Mouse (Mus musculus) embryonic facial prominence, embryonic 10.5 days (tissue): ENCODE measurements around the gene Ccdc61. TPM values are rescaled to one million over a fixed set of nuclear protein-coding genes. Genes with fewer than 3 reads are reported as not detected.

ENCODE experiments used
- DNase-seq: peaks from one replicate; pipeline ENCODE4 v3.0.0-alpha.2; 2017; ENCODE audit warnings: low spot score
- H3K27ac ChIP-seq: fragments of 300-500 bp; sonication (generic); replicated peaks from 2 replicates; pipeline ENCODE4 v1.5.1; 2016; ENCODE audit warnings: mild to moderate bottlenecking
- H3K27me3 ChIP-seq: fragments of 300-500 bp; sonication (generic); replicated peaks from 2 replicates; pipeline ENCODE4 v1.6.1; 2016; ENCODE audit warnings: low read depth, mild to moderate bottlenecking; ENCODE audit not compliant: poor library complexity, severe bottlenecking
- H3K36me3 ChIP-seq: fragments of 300-500 bp; sonication (generic); replicated peaks from 2 replicates; pipeline ENCODE4 v1.6.1; 2016; ENCODE audit warnings: mild to moderate bottlenecking, moderate library complexity
- H3K4me1 ChIP-seq: fragments of 300-500 bp; sonication (generic); 2 replicates; pipeline ENCODE4 v1.6.1; 2016
- H3K4me3 ChIP-seq: fragments of 300-500 bp; sonication (generic); 2 replicates; pipeline ENCODE4 v1.5.1; 2016; ENCODE audit warnings: mild to moderate bottlenecking, moderate library complexity
- H3K9me3 ChIP-seq: fragments of 300-500 bp; sonication (generic); 2 replicates; pipeline ENCODE4 v1.6.1; 2016; ENCODE audit warnings: mild to moderate bottlenecking
- WGBS: fragments of 180-500 bp; shearing (Covaris S2); methylation state at CpG from one replicate; pipeline ENCODE4 v1.1.7; 2016; 5-methylcytosine and 5-hydroxymethylcytosine counted together
- polyA plus RNA-seq: library from polyadenylated mRNA; unstranded; fragments of >200 nt; fragmentation: Nextera tagmentation; extraction: Ambion mirVana; gene quantifications from 2 replicates; pipeline ENCODE4 v1.2.1, GENCODE M21; 2016

The Ccdc61 gene
- polyA plus RNA-seq, 1 experiment from 2014 or later: 34.8 TPM

- 74% methylated on average over 3 of the region's 3 CpGs for WGBS
- H3K27me3 ChIP-seq: no peaks in the 10 kb centered on the region
- no peak for DNase-seq
- no peak overlapping the region for H3K4me3 ChIP-seq
- no peaks in the 10 kb centered on the region for H3K9me3 ChIP-seq
- peaks cover 72% of the 10 kb centered on the region for H3K36me3 ChIP-seq
- H3K27ac ChIP-seq: no peak overlapping the region
- no peaks in the 10 kb centered on the region for H3K4me1 ChIP-seq
Observed at GRCm38 (mm10) chr7:18902486-18902885, 7.7 kb downstream of the Ccdc61 start.

DNA sequence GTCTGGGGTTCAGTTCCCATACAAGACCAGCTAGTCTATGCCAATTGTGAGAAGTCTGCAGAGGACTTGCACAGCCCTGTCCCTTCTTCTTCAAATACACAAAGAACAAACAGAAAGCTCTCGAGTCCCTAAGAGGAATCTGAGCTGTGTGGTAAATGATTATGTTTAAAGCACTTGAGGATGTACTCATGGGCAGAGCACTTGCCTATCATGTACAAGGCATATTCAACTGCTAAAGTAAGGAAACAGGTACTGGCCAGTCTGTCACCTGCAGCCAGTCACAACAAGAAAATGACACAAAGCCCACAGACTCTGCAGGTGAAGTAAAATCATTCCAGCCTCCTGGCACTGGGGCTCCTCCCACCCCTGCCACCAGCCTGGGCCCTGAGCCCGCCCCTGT, 9.7 kb downstream of the Ccdc61 start:
- DNase-seq: no peak
- H3K4me1 ChIP-seq: no peaks in the 10 kb centered on the region; the same call in 1 of the 2 replicates
- no peak overlapping the region for H3K27ac ChIP-seq
- H3K4me3 ChIP-seq: no peak overlapping the region
- H3K9me3 ChIP-seq: no peaks in the 10 kb centered on the region
- 79% methylated on average over 2 of the region's 2 CpGs for WGBS
- H3K36me3 ChIP-seq: peaks cover 65% of the 10 kb centered on the region
- H3K27me3 ChIP-seq: 0 out of 2 replicates have a peak, but pooled peaks cover 2% of the 10 kb centered on the region

DNA sequence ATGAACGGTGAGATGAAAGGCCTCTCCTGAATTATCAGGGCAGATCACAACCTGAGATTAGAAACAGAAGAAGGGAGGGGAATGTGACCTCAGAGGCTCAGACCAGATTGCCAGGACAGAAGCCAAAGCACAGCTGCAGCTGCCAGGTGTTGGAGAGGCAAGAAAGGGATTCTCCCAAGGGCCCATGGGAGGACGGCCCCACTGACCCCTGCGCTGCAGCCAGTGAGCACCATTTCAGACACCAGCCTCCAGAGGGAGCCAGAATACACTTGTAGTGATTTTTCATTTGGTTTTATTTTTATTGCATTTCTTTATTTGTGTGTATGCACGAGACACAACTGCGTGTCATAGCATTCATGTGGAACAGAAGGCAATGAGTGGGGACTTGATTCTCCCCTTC, 13.7 kb downstream of the Ccdc61 start:
- H3K27ac ChIP-seq: no peak overlapping the region
- H3K36me3 ChIP-seq: peaks cover 41% of the 10 kb centered on the region
- H3K4me3 ChIP-seq: no peak overlapping the region
- 45% methylated on average over 5 of the region's 5 CpGs for WGBS
- peak; percentile 56 for DNase-seq
- no peaks in the 10 kb centered on the region for H3K9me3 ChIP-seq
- H3K4me1 ChIP-seq: peaks cover 25% of the 10 kb centered on the region
- peaks cover 34% of the 10 kb centered on the region for H3K27me3 ChIP-seq

DNA sequence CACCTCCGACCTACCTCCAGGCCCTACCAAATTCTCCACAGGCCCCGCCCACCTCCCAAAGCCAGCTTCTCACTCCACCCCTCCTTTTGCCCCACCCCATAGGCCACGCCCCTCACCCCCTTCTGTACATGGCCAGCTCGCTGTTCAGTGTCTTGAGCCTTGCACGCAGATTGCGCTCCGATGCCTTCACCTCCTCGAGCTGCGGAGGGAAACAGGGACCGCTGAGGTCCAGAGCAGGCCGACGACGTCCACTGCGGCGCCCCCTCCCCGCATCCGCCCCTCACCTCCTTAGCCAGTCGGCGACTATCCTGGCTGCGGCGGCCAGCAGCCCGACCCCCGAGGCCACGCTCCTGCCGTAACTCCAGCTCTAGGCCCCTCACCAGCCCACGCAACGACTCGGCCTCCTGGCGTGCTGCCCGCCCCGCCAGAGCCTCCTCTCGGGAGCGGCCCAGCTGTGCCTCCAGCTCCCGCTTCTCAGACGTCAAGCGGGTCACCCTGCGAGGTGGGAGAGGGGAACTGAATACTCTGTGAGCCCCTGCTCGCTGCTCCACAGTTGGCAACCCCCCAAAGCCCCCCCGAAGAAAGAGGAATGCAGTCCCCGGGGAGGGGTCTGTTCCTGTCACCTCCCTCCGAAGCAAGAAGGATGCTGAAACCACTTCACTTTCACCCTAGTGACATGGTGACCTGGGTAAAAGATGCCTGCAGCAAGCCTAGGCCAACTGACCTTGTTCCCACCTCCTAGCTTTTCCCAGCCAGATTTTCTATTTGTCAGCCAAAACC, 16.4 kb downstream of the Ccdc61 start:
- WGBS: 1% methylated on average over 41 of the region's 41 CpGs

DNA sequence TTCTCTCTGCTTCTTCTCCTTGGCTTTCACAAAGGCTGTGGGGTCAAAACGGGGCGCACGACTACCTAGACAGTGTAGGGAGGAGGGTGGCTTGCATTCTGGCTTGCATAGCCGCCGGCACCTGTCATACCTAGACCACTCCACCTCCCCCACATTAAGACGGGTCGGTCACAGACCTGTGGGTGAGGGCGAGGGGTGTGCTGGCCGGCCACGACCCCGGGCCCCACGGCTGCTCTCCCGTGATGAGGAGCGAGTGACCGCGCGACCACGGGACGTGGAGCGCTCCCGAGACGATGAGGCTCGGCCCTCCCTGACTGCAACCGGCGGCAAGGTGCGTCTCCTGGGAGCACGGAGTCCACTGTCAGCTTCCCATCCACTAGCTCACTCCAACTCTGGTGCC, 17.2 kb downstream of the Ccdc61 start:
- 32% methylated on average over 27 of the region's 27 CpGs for WGBS
- Histone ChIP-seq H3K27me3 (peaks cover 34% of the 10 kb centered on the region), H3K27ac (no peak overlapping the region), H3K4me1 (peaks cover 25% of the 10 kb centered on the region), H3K36me3 (peaks cover 6% of the 10 kb centered on the region), H3K4me3 (peak overlapping the region; percentile 59), H3K9me3 (no peaks in the 10 kb centered on the region)
- peak; percentile 22 for DNase-seq

More for the DNA sequence above, 16.4 kb downstream of the Ccdc61 start:
- Histone ChIP-seq H3K9me3 (no peaks in the 10 kb centered on the region), H3K4me3 (peak overlapping the region; percentile 59), H3K36me3 (peaks cover 14% of the 10 kb centered on the region), H3K27me3 (peaks cover 34% of the 10 kb centered on the region), H3K4me1 (peaks cover 25% of the 10 kb centered on the region), H3K27ac (0 out of 2 replicates have a peak overlapping the region, but pooled peaks have one; percentile 19)
- peak; percentile 80 for DNase-seq

GRCm38 (mm10) chr7:18891872-18892599, 18.2 kb downstream of the Ccdc61 start:
- H3K27me3 ChIP-seq: peaks cover 34% of the 10 kb centered on the region
- H3K4me1 ChIP-seq: peaks cover 25% of the 10 kb centered on the region
- H3K9me3 ChIP-seq: no peaks in the 10 kb centered on the region
- H3K36me3 ChIP-seq: no peaks in the 10 kb centered on the region; the same call in 1 of the 2 replicates
- peak overlapping the region; percentile 59 for H3K4me3 ChIP-seq
- WGBS: 22% methylated on average over 33 of the region's 33 CpGs
- H3K27ac ChIP-seq: peak overlapping the region; percentile 73
- peak; percentile 92 for DNase-seq

GRCm38 (mm10) chr7:18890848-18891247, 19.4 kb downstream of the Ccdc61 start:
- Histone ChIP-seq H3K27ac (no peak overlapping the region), H3K27me3 (peaks cover 34% of the 10 kb centered on the region), H3K36me3 (no peaks in the 10 kb centered on the region; the same call in 1 of the 2 replicates), H3K9me3 (no peaks in the 10 kb centered on the region), H3K4me1 (peaks cover 25% of the 10 kb centered on the region), H3K4me3 (no peak overlapping the region)
- no peak for DNase-seq
- 91% methylated on average over 8 of the region's 8 CpGs for WGBS

DNA sequence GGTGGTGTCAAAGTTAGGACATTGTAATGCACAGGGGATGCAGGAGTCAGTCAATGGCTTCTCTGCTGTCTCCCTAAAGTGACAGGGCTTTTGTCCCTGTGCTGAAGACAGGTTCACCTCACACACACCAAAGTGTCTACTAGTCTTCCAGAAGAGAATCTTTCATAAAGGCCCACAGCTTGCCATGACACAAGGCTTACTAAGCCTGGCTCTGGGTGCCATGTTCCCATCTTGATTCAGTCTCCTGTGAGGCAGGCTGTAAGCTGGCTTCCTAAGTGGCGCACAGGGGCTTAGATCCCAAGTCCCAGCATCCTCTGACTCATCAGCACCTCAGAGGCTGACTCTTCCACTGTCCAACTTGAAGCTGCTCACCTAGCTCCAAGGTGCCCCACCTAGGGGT, 23.3 kb downstream of the Ccdc61 start:
- H3K9me3 ChIP-seq: no peaks in the 10 kb centered on the region
- no peaks in the 10 kb centered on the region; the same call in 1 of the 2 replicates for H3K36me3 ChIP-seq
- H3K27ac ChIP-seq: no peak overlapping the region
- WGBS: 88% methylated on average over 1 of the region's 1 CpGs
- peaks cover 2% of the 10 kb centered on the region; the same call in 1 of the 2 replicates for H3K4me1 ChIP-seq
- H3K4me3 ChIP-seq: no peak overlapping the region
- no peaks in the 10 kb centered on the region for H3K27me3 ChIP-seq
- DNase-seq: no peak

- WGBS: 59% methylated on average over 13 of the region's 13 CpGs
- 0 out of 2 replicates have a peak, but pooled peaks cover 3% of the 10 kb centered on the region for H3K4me1 ChIP-seq
- no peaks in the 10 kb centered on the region for H3K9me3 ChIP-seq
- DNase-seq: no peak
- H3K27ac ChIP-seq: no peak overlapping the region
- H3K4me3 ChIP-seq: no peak overlapping the region
- no peaks in the 10 kb centered on the region; the same call in 1 of the 2 replicates for H3K36me3 ChIP-seq
- no peaks in the 10 kb centered on the region for H3K27me3 ChIP-seq
Observed at GRCm38 (mm10) chr7:18884745-18885422, 25.3 kb downstream of the Ccdc61 start.

DNA sequence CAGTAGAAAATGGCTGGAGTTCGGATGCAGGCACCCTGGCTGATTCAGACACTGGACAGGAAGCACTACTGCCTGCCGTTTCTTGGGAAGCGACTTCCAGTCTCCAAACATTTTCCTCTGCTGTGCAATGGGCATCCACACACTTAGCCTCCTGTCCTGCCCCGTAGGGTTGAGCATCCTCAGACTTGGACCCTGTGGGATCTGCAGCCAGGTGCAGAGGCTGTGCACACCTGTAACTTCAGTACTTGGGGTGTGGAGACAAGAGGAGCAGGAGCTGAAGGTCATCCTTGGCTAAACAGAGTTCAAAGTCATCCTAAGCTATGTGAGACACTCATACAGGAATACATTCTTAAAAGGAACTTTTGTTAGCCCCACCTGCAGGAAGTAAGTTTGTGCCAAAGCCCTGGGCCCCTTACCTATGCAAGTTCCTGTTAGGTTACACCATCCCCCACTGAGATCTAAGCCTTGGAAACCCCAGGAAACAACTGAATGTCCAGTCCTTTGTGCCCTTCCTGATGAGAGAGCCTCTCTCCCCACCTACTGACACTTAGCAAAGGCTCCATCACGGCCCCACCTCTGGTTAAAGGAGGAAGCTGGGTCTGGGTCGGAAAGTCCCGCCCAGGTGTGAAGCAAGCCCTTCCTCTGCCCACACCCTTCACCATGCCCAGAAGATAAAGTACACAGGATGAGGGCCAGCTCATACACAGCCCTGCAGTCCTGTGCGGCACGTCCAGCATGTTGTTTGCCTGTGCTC, 26.0 kb downstream of the Ccdc61 start:
- no peak for DNase-seq

GRCm38 (mm10) chr7:18878691-18879090, 31.5 kb downstream of the Ccdc61 start:
- Histone ChIP-seq H3K4me1 (0 out of 2 replicates have a peak, but pooled peaks cover 3% of the 10 kb centered on the region), H3K9me3 (no peaks in the 10 kb centered on the region), H3K27ac (no peak overlapping the region), H3K4me3 (no peak overlapping the region), H3K27me3 (no peaks in the 10 kb centered on the region), H3K36me3 (no peaks in the 10 kb centered on the region)
- 70% methylated on average over 7 of the region's 7 CpGs for WGBS
- no peak for DNase-seq

More for the DNA sequence above, 26.0 kb downstream of the Ccdc61 start:
- 0 out of 2 replicates have a peak, but pooled peaks cover 3% of the 10 kb centered on the region for H3K4me1 ChIP-seq
- no peaks in the 10 kb centered on the region; the same call in 1 of the 2 replicates for H3K36me3 ChIP-seq
- H3K27ac ChIP-seq: no peak overlapping the region
- WGBS: 65% methylated on average over 9 of the region's 9 CpGs
- no peaks in the 10 kb centered on the region for H3K9me3 ChIP-seq
- H3K4me3 ChIP-seq: no peak overlapping the region
- H3K27me3 ChIP-seq: no peaks in the 10 kb centered on the region
